Mouse (Mus musculus): ENCODE results near the gene Iffo2. TPM values are rescaled to one million over a fixed set of nuclear protein-coding genes. Genes with fewer than 3 reads are reported as not detected.

Gene Iffo2
- total RNA-seq, 2 experiments from 2014 or later: 20.3 to 21.5 TPM

GRCm38 (mm10) chr4:139580663-139581336 is 50.5 kb downstream of the Iffo2 start:
- no peak for DNase-seq (ENCODE audit: low spot score in 2 of 2)

GRCm38 (mm10) chr4:139581427-139582051 is 51.2 kb downstream of the Iffo2 start:
- DNase-seq (ENCODE audit: low spot score in 2 of 2): no peak

- no peak for DNase-seq (ENCODE audit: low spot score in 2 of 2)
Measured at GRCm38 (mm10) chr4:139582346-139582745, 52.0 kb downstream of the Iffo2 start.

GRCm38 (mm10) chr4:139582903-139583302 is 52.6 kb downstream of the Iffo2 start:
- no peak for DNase-seq (ENCODE audit: low spot score in 2 of 2)

GRCm38 (mm10) chr4:139583629-139584245 is 53.4 kb downstream of the Iffo2 start:
- no peak for DNase-seq (ENCODE audit: low spot score in 2 of 2)

- no peak for DNase-seq (ENCODE audit: low spot score in 2 of 2)
Measured at GRCm38 (mm10) chr4:139584704-139585103, 54.4 kb downstream of the Iffo2 start.

GRCm38 (mm10) chr4:139585713-139586112 is 55.4 kb downstream of the Iffo2 start:
- DNase-seq (ENCODE audit: low spot score in 2 of 2): no peak

- no peak for DNase-seq (ENCODE audit: low spot score in 2 of 2)
Measured at GRCm38 (mm10) chr4:139587370-139587769, 57.0 kb downstream of the Iffo2 start.

- no peak for DNase-seq (ENCODE audit: low spot score in 2 of 2)
Measured at GRCm38 (mm10) chr4:139587773-139588172, 57.4 kb downstream of the Iffo2 start.

- DNase-seq (ENCODE audit: low spot score in 2 of 2): no peak
Measured at GRCm38 (mm10) chr4:139589351-139590027, 59.1 kb downstream of the Iffo2 start.

GRCm38 (mm10) chr4:139590446-139590845 is 60.1 kb downstream of the Iffo2 start:
- DNase-seq (ENCODE audit: low spot score in 2 of 2): no peak

GRCm38 (mm10) chr4:139592895-139593294 is 62.5 kb downstream of the Iffo2 start:
- no peak for DNase-seq (ENCODE audit: low spot score in 2 of 2)

- DNase-seq (ENCODE audit: low spot score in 2 of 2): no peak
Measured at GRCm38 (mm10) chr4:139593383-139593782, 63.0 kb downstream of the Iffo2 start.

- no peak for DNase-seq (ENCODE audit: low spot score in 2 of 2)
Measured at GRCm38 (mm10) chr4:139594062-139594461, 63.7 kb downstream of the Iffo2 start.

- DNase-seq (ENCODE audit: low spot score in 2 of 2): no peak
Measured at GRCm38 (mm10) chr4:139596715-139597114, 66.4 kb downstream of the Iffo2 start.

- no peak for DNase-seq (ENCODE audit: low spot score in 2 of 2)
Measured at GRCm38 (mm10) chr4:139597286-139598284, 67.2 kb downstream of the Iffo2 start.

GRCm38 (mm10) chr4:139598356-139598755 is 68.0 kb downstream of the Iffo2 start:
- DNase-seq (ENCODE audit: low spot score in 2 of 2): no peak

- peak; percentile 62 to 66 for DNase-seq (ENCODE audit: low spot score in 2 of 2)
Measured at GRCm38 (mm10) chr4:139598950-139599518, 68.7 kb downstream of the Iffo2 start.

- DNase-seq (ENCODE audit: low spot score in 2 of 2): no peak
Measured at GRCm38 (mm10) chr4:139601519-139602356, 71.4 kb downstream of the Iffo2 start.
